Mouse (Mus musculus) urinary bladder, postnatal 14 days (tissue): ENCODE results near the gene Tchh.
"Not testable (repeated sequence)": the region's sequence is repeated elsewhere in the genome, so short reads cannot be mapped to it uniquely, and the experiment has no call there.

Experiments
- DNase-seq: peaks from one replicate; pipeline ENCODE4 v3.0.0; 2021; ENCODE audit warnings: low spot score

The Tchh gene

GRCm38 (mm10) chr3:93493992-93494391, 51.9 kb downstream of the Tchh start:
- DNase-seq: peak; percentile 55

DNA sequence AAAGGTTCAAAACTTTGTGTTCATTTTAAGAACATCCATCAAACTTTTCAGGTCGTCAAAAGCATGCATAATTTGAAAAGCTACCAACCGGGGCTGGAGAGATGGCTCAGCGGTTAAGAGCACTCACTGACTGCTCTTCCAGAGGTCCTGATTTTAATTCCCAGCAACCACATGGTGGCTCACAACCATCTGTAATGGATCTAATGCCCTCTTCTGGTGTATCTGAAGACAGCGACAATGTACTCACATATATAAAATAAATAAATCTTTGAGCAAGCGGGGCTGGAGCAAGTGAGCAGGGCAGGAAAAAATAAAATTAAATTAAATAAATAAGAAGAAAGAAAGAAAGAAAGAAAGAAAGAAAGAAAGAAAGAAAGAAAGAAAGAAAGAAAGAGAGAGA, 52.6 kb downstream of the Tchh start:
- not testable (repeated sequence) for DNase-seq

GRCm38 (mm10) chr3:93497131-93497530, 55.0 kb downstream of the Tchh start:
- no peak for DNase-seq
